Mouse (Mus musculus) bone marrow, adult 2 months (tissue): ENCODE data around the gene Gm8439.

Experiments used
- CTCF ChIP-seq: fragments of 200-500 bp; IDR thresholded peaks from 2 replicates; pipeline ENCODE4 v1.5.1; 2011; ENCODE audit warnings: low read length, control low read depth; ENCODE audit not compliant: control insufficient read depth, insufficient read depth
- POLR2A ChIP-seq: fragments of 200-500 bp; IDR thresholded peaks from 2 replicates; pipeline ENCODE4 v1.6.1; 2011; ENCODE audit warnings: low read depth, mild to moderate bottlenecking, control low read depth, low read length, borderline replicate concordance; ENCODE audit not compliant: control insufficient read depth

GRCm38 (mm10) chr4:120613691-120614329, 25.3 kb downstream of the Gm8439 start:
- TF ChIP-seq POLR2A, result no peak
- no peak for TF ChIP-seq CTCF
